Mouse (Mus musculus) intestine, embryonic 14.5 days (tissue): Measurements from ENCODE around the gene Atxn10. TPM values are rescaled to one million over a fixed set of nuclear protein-coding genes. Genes with fewer than 3 reads are reported as not detected.

Experiments used
- ATAC-seq: fragments of 200-750 bp; cut with Nextera tagmentation; replicated peaks from 2 replicates; pipeline ENCODE4 v1.8.0; 2017; ENCODE audit warnings: low read depth, moderate number of reproducible peaks, moderate TSS enrichment, moderate library complexity; ENCODE audit not compliant: low FRiP score, low TSS enrichment
- DNase-seq: peaks from one replicate; pipeline ENCODE4 v3.0.0-alpha.2; 2018; ENCODE audit warnings: low spot score
- H3K27ac ChIP-seq: fragments of 300-500 bp; sonication (generic); 2 replicates; pipeline ENCODE4 v1.5.1; 2014; ENCODE audit warnings: low read depth, mild to moderate bottlenecking, control low read depth
- H3K27me3 ChIP-seq: fragments of 300-500 bp; sonication (generic); replicated peaks from 2 replicates; pipeline ENCODE4 v1.6.1; 2014; ENCODE audit warnings: low read length, control low read depth; ENCODE audit not compliant: control insufficient read depth, insufficient read depth
- H3K36me3 ChIP-seq: fragments of 300-500 bp; sonication (generic); 2 replicates; pipeline ENCODE4 v1.6.1; 2014; ENCODE audit warnings: low read length, control low read depth; ENCODE audit not compliant: control insufficient read depth, insufficient read depth
- H3K4me1 ChIP-seq: fragments of 300-500 bp; sonication (generic); replicated peaks from 2 replicates; pipeline ENCODE4 v1.6.1; 2014; ENCODE audit warnings: low read length, control low read depth, mixed read lengths; ENCODE audit not compliant: control insufficient read depth, insufficient read depth
- H3K4me2 ChIP-seq: fragments of 300-500 bp; sonication (generic); 2 replicates; pipeline ENCODE4 v1.6.1; 2014; ENCODE audit warnings: low read length
- H3K4me3 ChIP-seq: fragments of 300-500 bp; sonication (generic); 2 replicates; pipeline ENCODE4 v1.5.1; 2014; ENCODE audit warnings: low read depth, low read length, control low read depth, mixed read lengths
- H3K9ac ChIP-seq: fragments of 300-500 bp; sonication (generic); 2 replicates; pipeline ENCODE4 v1.6.1; 2014; ENCODE audit warnings: mild to moderate bottlenecking, low read length
- H3K9me3 ChIP-seq: fragments of 300-500 bp; sonication (generic); 2 replicates; pipeline ENCODE4 v1.6.1; 2016; ENCODE audit warnings: low read length, control low read depth; ENCODE audit not compliant: control insufficient read depth
- WGBS: fragments of 180-500 bp; shearing (Covaris S2); extraction: QIAGEN DNeasy Blood & Tissue Kit; methylation state at CpG from one replicate; pipeline ENCODE4 v1.1.7; 2014; 5-methylcytosine and 5-hydroxymethylcytosine counted together
- polyA plus RNA-seq: library from polyadenylated mRNA; unstranded; fragments of >200 nt; fragmentation: Nextera tagmentation; extraction: Ambion mirVana; gene quantifications from 2 replicates; pipeline ENCODE4 v1.2.1, GENCODE M21; 2014

Atxn10 gene
- polyA plus RNA-seq, 1 experiment from 2014 or later: 253 TPM

DNA sequence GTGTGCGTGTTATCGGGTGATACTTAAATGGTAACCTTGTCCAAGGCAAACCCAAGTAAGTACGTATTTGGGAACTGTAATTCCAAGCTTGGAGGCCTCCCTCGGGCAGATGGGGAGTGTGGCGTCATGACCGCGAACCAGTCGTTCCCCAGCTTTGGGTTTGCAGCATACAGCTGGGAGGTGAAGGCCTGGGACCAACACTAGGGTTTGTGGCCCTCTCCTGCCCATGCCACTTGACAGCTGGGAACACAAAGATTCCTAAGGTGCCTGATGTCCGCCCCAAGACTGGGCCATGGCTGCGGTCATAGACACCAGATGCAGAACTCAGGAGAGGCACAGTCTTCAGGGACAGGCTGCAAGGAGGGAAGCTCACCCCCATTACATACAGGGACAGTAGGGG, 164.2 kb downstream of the Atxn10 start:
- H3K27me3 ChIP-seq: 0 out of 2 replicates have a peak, but pooled peaks cover 3% of the 10 kb centered on the region
- no peak overlapping the region for H3K9ac ChIP-seq
- no peak overlapping the region for H3K27ac ChIP-seq
- H3K9me3 ChIP-seq: no peaks in the 10 kb centered on the region
- H3K4me1 ChIP-seq: no peaks in the 10 kb centered on the region
- no peaks in the 10 kb centered on the region for H3K36me3 ChIP-seq
- no peak overlapping the region for H3K4me2 ChIP-seq
- DNase-seq (no peak), ATAC-seq (no peak)
- WGBS: 84% methylated on average over 10 of the region's 10 CpGs
- no peak overlapping the region for H3K4me3 ChIP-seq

DNA sequence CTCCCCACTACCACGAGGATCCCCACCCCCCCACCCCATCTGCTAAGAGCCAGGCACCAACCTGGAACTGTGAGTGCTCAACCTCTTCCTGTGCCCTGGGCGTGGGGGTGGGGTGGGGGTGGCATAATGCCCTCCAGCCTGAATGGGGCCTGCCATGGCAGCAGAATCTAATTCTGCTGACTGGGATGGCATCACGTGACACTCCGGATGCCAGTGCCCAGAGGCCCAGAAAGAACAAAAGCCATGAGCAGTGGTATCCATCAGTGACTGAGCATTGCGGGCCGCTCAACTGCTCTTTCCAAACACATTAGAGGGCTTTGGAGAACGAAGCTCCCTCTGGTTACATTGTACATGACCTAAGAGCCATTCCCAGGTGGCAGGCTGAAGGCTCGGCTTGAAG, 167.1 kb downstream of the Atxn10 start, which contains the start of gene 7530416G11Rik:
7530416G11Rik (minus strand) TSS at position 101 of the 400 bp plus-strand sequence.
- ATAC-seq: no peak
- Histone ChIP-seq H3K4me2 (no peak within 1 kb of the TSS), H3K9ac (no peak within 1 kb of the TSS), H3K4me1 (no peaks in the 10 kb centered on the region), H3K27me3 (no peaks in the 10 kb centered on the region), H3K36me3 (no peaks in the 10 kb centered on the region), H3K4me3 (no peak within 1 kb of the TSS), H3K27ac (no peak within 1 kb of the TSS), H3K9me3 (no peaks in the 10 kb centered on the region)
- 84% methylated on average over 8 of the region's 8 CpGs for WGBS
- DNase-seq: no peak

DNA sequence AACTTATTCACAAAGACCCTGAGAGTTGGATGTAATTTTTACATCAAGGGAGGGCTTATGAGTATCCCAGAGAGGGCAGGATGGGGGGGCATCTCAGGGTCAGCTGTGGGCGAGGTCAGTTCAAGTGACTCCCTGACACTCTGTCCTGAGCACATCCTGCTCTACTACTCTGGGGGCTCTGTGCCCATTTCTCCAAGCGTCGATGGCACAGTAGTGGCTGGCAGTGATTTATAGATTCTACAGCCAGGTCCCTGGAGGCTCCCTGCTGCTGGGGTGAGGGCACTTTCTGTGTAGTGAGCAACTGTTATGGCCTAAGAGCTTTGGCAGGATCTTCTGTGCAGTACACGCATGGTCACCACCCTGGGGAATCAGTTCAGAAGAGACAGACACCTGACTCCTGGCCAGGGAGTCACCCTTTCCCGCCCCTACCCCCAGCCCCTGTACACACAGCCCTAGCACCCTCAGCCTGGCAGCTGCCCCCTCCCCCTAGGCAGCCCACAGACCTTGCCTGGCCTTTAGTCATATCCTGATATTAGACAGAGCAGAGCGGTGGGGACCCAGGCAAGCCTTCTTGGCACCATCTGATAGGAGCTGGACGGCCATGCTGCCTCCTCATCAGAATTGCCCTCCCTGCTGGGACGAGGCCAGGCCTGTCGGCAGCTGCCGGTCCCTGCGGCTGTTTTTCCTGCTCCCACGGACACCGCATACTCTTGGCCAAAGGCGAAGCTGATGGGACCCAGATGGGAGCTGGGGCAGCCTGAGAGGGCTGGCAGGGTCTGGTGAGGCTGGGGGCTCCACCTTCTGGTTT, 169.3 kb downstream of the Atxn10 start:
- Histone ChIP-seq H3K4me1 (no peaks in the 10 kb centered on the region), H3K9me3 (no peaks in the 10 kb centered on the region), H3K9ac (no peak overlapping the region), H3K27ac (no peak overlapping the region), H3K36me3 (no peaks in the 10 kb centered on the region), H3K27me3 (no peaks in the 10 kb centered on the region), H3K4me2 (no peak overlapping the region), H3K4me3 (no peak overlapping the region)
- DNase-seq (no peak), ATAC-seq (no peak)
- WGBS: 42% methylated on average over 14 of the region's 14 CpGs

DNA sequence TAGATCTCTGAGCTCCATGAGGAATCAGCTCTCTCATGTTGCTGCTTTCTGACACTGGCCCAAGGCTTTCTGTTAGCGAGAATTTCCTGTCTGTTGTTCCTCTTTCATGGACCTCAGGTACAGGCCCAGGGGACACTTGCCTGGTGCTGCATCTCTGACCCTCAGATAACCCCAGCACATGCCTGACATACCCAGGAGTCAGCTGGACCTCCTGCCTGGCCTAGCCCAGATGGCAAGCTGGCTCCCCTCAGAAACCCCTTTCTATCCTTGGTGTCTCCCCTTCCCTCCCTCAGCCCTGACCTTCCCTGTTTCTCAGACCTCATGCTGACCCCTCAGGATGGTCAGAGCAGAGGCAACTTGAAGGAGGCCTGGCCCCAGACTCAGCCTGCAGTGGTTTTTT, 170.6 kb downstream of the Atxn10 start:
- 50% methylated on average over 1 of the region's 1 CpGs for WGBS
- no peak overlapping the region for H3K9ac ChIP-seq
- H3K4me1 ChIP-seq: no peaks in the 10 kb centered on the region
- no peak for ATAC-seq
- no peak overlapping the region for H3K27ac ChIP-seq
- no peaks in the 10 kb centered on the region for H3K36me3 ChIP-seq
- no peak overlapping the region for H3K4me2 ChIP-seq
- H3K9me3 ChIP-seq: no peaks in the 10 kb centered on the region
- H3K27me3 ChIP-seq: no peaks in the 10 kb centered on the region
- no peak overlapping the region for H3K4me3 ChIP-seq
- no peak for DNase-seq

DNA sequence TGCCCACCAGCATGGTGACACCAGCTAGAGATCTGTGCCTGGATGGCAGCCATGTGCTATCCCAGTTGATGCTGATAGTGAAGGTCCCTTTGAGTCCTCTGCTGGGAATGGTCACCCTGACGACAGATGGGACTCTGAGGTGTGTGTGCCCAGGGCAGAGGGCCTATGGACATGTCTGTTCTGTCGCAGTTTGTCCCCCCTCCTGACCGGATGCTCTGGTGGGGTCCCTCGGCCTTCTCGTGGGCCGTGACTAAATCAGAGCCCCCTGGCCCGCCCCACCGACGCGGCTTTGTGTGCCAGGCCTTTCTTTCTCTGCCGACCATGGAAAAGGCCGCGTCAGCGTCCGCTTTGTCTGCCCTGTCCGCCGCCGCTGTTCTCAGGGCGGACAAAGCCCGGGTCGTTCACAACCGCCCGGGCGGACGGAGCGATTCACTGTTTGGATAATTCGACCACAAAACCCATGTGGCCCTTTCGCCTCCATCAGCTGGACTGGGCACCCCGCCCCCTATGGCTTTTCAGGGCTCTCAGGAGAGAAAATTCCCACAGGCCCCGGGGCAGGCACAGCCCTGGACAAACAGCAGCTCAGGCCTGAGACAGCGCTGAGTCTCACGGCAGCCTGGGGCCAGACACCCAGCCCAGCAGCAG, 171.4 kb downstream of the Atxn10 start:
- Histone ChIP-seq H3K9ac (no peak overlapping the region), H3K4me1 (no peaks in the 10 kb centered on the region), H3K27ac (no peak overlapping the region), H3K4me2 (no peak overlapping the region), H3K36me3 (no peaks in the 10 kb centered on the region), H3K27me3 (no peaks in the 10 kb centered on the region), H3K4me3 (no peak overlapping the region), H3K9me3 (no peaks in the 10 kb centered on the region)
- DNase-seq (no peak), ATAC-seq (no peak)
- WGBS: 70% methylated on average over 32 of the region's 32 CpGs

Other genes starting within 250 kb of the Atxn10 start
- 0.22 and 0.23 TPM in 2 replicates for gene Smc1b, start 204.3 kb upstream of the Atxn10 start, polyA plus RNA-seq
- 0.20 and 0.40 TPM in 2 replicates for gene Ribc2, start 204.2 kb upstream of the Atxn10 start, polyA plus RNA-seq
- gene Fbln1, start 130.3 kb upstream of the Atxn10 start, polyA plus RNA-seq: 236 and 255 TPM in 2 replicates
- gene 7530416G11Rik, start 167.0 kb downstream of the Atxn10 start, polyA plus RNA-seq: not detected in 2 replicates
- gene Wnt7b, start 246.2 kb downstream of the Atxn10 start, polyA plus RNA-seq: 0.42 and 2.2 TPM in 2 replicates